Mouse (Mus musculus) spleen, adult 12 weeks (tissue): ENCODE measurements around the gene Gm5114.
"Not testable (repeated sequence)": the region's sequence is repeated elsewhere in the genome, so short reads cannot be mapped to it uniquely, and the experiment has no call there.

Source experiments
- DNase-seq: peaks from one replicate; pipeline ENCODE4 v3.0.0; 2022; ENCODE audit warnings: low spot score

Gm5114 gene

GRCm38 (mm10) chr7:39413060-39413459, at the start of gene Gm5114:
Gene Gm5114 (minus strand): TSS chr7:39413160.
- not testable (repeated sequence) for DNase-seq

GRCm38 (mm10) chr7:39455806-39456205, 42.8 kb upstream of the Gm5114 start:
- DNase-seq = no peak

GRCm38 (mm10) chr7:39449260-39450021, 36.5 kb upstream of the Gm5114 start:
- peak; percentile 46 for DNase-seq

- DNase-seq = no peak
Measured at GRCm38 (mm10) chr7:39448626-39449242, 35.8 kb upstream of the Gm5114 start.

GRCm38 (mm10) chr7:39441237-39441636, 28.3 kb upstream of the Gm5114 start:
- DNase-seq = no peak

GRCm38 (mm10) chr7:39440362-39440761, 27.4 kb upstream of the Gm5114 start:
- DNase-seq = no peak
